Mouse (Mus musculus) small intestine, adult 2 months (tissue): Measurements from ENCODE around the gene Cabp2.

Experiments used
- CTCF ChIP-seq: fragments of 200-500 bp; IDR thresholded peaks from 2 replicates; pipeline ENCODE4 v1.5.1; 2012; ENCODE audit warnings: low read depth, mild to moderate bottlenecking, control low read depth, inconsistent platforms, low read length, moderate library complexity, mixed read lengths; ENCODE audit not compliant: insufficient replicate concordance, insufficient read length; ENCODE audit errors: extremely low read depth
- POLR2A ChIP-seq: fragments of 200-500 bp; IDR thresholded peaks from 2 replicates; pipeline ENCODE4 v1.6.1; 2012; ENCODE audit warnings: low read depth, mild to moderate bottlenecking, control low read depth, inconsistent platforms, low read length, moderate library complexity

DNA sequence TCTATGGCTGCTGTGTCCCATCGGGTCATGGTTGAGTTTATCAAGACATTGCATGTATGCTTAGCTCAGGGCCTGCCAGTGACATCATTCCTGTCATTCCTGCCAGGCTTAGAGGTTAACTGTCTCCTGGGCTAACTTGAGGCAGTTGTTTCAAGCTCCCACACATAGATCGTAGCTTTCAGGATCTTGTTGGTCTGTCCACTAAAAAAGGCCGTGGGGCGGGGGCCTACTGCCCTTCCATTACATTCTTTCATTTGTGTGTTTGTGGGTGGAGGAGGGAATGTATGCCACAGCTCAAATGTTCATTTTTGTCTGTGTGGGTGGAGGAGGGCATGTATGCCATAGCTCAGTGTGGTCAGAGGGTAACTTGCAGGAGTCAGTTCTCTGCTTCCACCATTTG lies 48.7 kb downstream of the Cabp2 start:
- no peak for TF ChIP-seq CTCF
- TF ChIP-seq POLR2A, result no peak
